Mouse (Mus musculus): ENCODE measurements around the gene Gm4707. TPM values are rescaled to one million over a fixed set of nuclear protein-coding genes. Genes with fewer than 3 reads are reported as not detected.
"Not testable (repeated sequence)": the region's sequence is repeated elsewhere in the genome, so short reads cannot be mapped to it uniquely, and the experiment has no call there.

Gene Gm4707
- polyA plus RNA-seq, 1 experiment from 2014 or later, result 6.1 TPM

DNA sequence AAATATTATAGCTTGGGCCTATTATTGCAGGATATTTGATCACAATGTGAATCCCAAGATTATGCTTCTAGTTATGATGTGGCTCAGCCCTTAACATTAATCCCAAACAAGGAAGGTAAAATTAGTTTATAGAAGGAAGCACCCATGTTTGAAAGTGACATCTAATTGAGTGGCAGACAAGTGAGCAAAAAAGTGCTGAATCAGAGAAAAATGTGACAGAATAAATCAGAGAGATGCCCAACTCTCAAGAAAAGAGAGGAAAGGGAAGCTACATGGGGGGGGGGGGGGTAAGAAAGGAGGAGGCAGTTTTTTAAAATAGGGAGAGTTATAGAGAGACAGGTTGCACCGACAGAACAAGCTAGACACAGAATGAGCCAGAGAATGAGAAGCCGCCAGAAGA lies 11.5 kb upstream of the Gm4707 start:
- Histone ChIP-seq H3K36me3 (ENCODE audit: control insufficient read depth, insufficient read depth, low read length) (no peaks in the 10 kb centered on the region), H3K4me1 (replicated peaks; ENCODE audit: control insufficient read depth, insufficient read depth, low read length) (peaks cover 4% of the 10 kb centered on the region; the same call in 1 of the 2 replicates), H3K9ac (ENCODE audit: low read length) (no peak overlapping the region), H3K27me3 (ENCODE audit: control insufficient read depth, insufficient read depth, low read length) (no peaks in the 10 kb centered on the region), H3K4me2 (ENCODE audit: low read depth, low read length, severe bottlenecking) (no peak overlapping the region), H3K27ac (ENCODE audit: low read depth, low read length) (no peak overlapping the region), H3K9me3 (ENCODE audit: control insufficient read depth, low read length) (no peaks in the 10 kb centered on the region), H3K4me3 (ENCODE audit: low read depth, low read length) (no peak overlapping the region)
- DNase-seq (ENCODE audit: low spot score), result no peak
- no peak for ATAC-seq (replicated peaks; ENCODE audit: low FRiP score)
- WGBS, result 83% methylated on average over 2 of the region's 2 CpGs

DNA sequence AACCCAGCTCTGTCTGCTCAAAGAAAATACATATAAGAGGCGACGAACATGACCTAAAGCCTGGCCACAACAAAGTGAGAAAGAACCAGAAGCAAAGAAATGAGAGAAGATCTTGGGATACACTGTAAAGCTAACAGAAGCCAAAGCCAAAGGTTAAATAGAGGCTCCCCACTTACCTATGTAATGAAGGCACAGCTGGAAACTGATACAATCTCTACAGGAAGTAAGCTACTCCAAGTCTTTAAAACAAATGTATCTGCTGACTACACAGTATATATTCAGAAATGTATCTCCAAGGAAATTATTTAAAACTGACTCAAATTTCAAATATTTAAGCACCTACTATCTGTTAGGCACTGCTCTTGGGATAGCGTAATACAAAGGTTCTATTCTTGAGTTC lies 594 bp upstream of the Gm4707 start:
- ATAC-seq (replicated peaks; ENCODE audit: low FRiP score) (no peak), DNase-seq (ENCODE audit: low spot score) (no peak)

DNA sequence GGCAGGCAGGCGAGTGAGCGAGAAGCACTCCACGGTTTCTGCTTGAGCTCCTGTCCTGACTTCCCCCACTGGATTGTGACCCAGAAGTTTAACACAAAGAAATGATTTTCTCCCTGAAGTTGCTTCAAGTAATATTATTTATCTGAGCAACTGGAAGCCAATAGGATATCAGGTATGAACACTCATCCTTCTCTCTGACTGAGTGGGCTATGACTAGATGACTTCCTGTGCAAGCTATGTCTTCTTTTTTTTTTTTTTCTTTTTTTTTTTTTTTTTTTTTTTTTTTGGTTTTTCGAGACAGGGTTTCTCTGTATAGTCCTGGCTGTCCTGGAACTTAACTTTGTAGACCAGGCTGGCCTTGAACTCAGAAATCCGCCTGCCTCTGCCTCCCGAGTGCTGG lies 2.4 kb downstream of the Gm4707 start:
- not testable (repeated sequence) for ATAC-seq (replicated peaks; ENCODE audit: low FRiP score); DNase-seq (ENCODE audit: low spot score)
- WGBS, result 97% methylated on average over 6 of the region's 6 CpGs

More for the DNA sequence above, 594 bp upstream of the Gm4707 start:
- Histone ChIP-seq H3K9ac (ENCODE audit: low read length) (no peak overlapping the region), H3K4me2 (ENCODE audit: low read depth, low read length, severe bottlenecking) (no peak overlapping the region), H3K27ac (ENCODE audit: low read depth, low read length) (no peak overlapping the region), H3K4me3 (ENCODE audit: low read depth, low read length) (no peak overlapping the region), H3K27me3 (ENCODE audit: control insufficient read depth, insufficient read depth, low read length) (no peaks in the 10 kb centered on the region), H3K4me1 (replicated peaks; ENCODE audit: control insufficient read depth, insufficient read depth, low read length) (no peaks in the 10 kb centered on the region), H3K9me3 (ENCODE audit: control insufficient read depth, low read length) (no peaks in the 10 kb centered on the region), H3K36me3 (ENCODE audit: control insufficient read depth, insufficient read depth, low read length) (peaks cover 2% of the 10 kb centered on the region; the same call in 1 of the 2 replicates)
- 89% methylated on average over 3 of the region's 3 CpGs for WGBS

DNA sequence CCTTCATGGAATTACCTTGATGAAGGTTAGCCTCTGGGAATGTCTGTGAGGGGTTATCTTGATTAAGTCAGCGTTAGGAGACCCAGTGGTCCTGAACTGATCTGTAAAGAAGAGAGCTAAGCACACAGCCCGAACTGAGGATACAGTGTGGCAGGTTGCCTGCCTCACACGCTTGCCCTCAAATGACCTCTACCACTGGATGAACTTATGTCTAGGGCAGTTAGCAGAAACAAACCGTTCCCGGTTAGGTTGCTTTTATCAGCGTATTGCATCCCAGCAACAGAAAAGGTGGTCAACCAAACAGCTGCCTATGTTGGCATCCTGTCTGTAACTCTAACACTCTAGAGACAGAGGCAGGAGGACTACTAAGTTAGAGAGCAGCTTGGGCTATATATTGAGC lies 14.5 kb downstream of the Gm4707 start:
- Histone ChIP-seq H3K36me3 (ENCODE audit: control insufficient read depth, insufficient read depth, low read length) (peaks cover 9% of the 10 kb centered on the region; the same call in 1 of the 2 replicates), H3K27ac (ENCODE audit: low read depth, low read length) (no peak overlapping the region), H3K4me1 (replicated peaks; ENCODE audit: control insufficient read depth, insufficient read depth, low read length) (no peaks in the 10 kb centered on the region), H3K9me3 (ENCODE audit: control insufficient read depth, low read length) (no peaks in the 10 kb centered on the region), H3K4me3 (ENCODE audit: low read depth, low read length) (no peak overlapping the region), H3K9ac (ENCODE audit: low read length) (no peak overlapping the region), H3K4me2 (ENCODE audit: low read depth, low read length, severe bottlenecking) (no peak overlapping the region), H3K27me3 (ENCODE audit: control insufficient read depth, insufficient read depth, low read length) (no peaks in the 10 kb centered on the region)
- DNase-seq (ENCODE audit: low spot score) (no peak), ATAC-seq (replicated peaks; ENCODE audit: low FRiP score) (no peak)
- 96% methylated on average over 6 of the region's 6 CpGs for WGBS

More for the DNA sequence above, 2.4 kb downstream of the Gm4707 start:
- H3K9ac ChIP-seq (ENCODE audit: low read length); H3K27ac ChIP-seq (ENCODE audit: low read depth, low read length); H3K27me3 ChIP-seq (ENCODE audit: control insufficient read depth, insufficient read depth, low read length); H3K4me3 ChIP-seq (ENCODE audit: low read depth, low read length); H3K4me1 ChIP-seq (replicated peaks; ENCODE audit: control insufficient read depth, insufficient read depth, low read length); H3K9me3 ChIP-seq (ENCODE audit: control insufficient read depth, low read length); H3K36me3 ChIP-seq (ENCODE audit: control insufficient read depth, insufficient read depth, low read length); H3K4me2 ChIP-seq (ENCODE audit: low read depth, low read length, severe bottlenecking): not testable (repeated sequence)

DNA sequence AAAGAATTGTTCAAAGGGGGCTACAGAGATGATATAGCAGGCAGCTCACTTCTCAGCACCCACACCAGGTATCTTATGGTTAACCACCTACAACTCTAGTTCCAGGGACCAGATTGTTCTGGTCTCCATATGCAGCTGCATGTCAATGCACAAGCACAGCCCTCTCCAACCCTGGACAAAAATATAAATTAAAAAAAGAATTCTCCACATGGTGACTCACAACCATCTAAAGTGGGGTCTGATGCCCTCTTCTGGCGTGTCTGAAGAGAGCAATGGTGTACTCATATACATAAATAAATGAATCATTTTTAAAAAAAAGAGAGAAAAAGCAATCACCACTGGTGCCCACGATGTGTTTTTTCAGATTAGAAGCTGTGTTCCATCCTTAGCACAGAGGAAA lies 15.0 kb downstream of the Gm4707 start:
- WGBS, result 86% methylated on average over 2 of the region's 2 CpGs
- H3K27me3 ChIP-seq (ENCODE audit: control insufficient read depth, insufficient read depth, low read length), result no peaks in the 10 kb centered on the region
- no peak overlapping the region for H3K4me3 ChIP-seq (ENCODE audit: low read depth, low read length)
- no peak for DNase-seq (ENCODE audit: low spot score)
- ATAC-seq (replicated peaks; ENCODE audit: low FRiP score), result no peak
- H3K4me1 ChIP-seq (replicated peaks; ENCODE audit: control insufficient read depth, insufficient read depth, low read length), result no peaks in the 10 kb centered on the region
- H3K4me2 ChIP-seq (ENCODE audit: low read depth, low read length, severe bottlenecking), result no peak overlapping the region
- peaks cover 9% of the 10 kb centered on the region; the same call in 1 of the 2 replicates for H3K36me3 ChIP-seq (ENCODE audit: control insufficient read depth, insufficient read depth, low read length)
- no peak overlapping the region for H3K27ac ChIP-seq (ENCODE audit: low read depth, low read length)
- no peak overlapping the region for H3K9ac ChIP-seq (ENCODE audit: low read length)
- H3K9me3 ChIP-seq (ENCODE audit: control insufficient read depth, low read length), result no peaks in the 10 kb centered on the region

DNA sequence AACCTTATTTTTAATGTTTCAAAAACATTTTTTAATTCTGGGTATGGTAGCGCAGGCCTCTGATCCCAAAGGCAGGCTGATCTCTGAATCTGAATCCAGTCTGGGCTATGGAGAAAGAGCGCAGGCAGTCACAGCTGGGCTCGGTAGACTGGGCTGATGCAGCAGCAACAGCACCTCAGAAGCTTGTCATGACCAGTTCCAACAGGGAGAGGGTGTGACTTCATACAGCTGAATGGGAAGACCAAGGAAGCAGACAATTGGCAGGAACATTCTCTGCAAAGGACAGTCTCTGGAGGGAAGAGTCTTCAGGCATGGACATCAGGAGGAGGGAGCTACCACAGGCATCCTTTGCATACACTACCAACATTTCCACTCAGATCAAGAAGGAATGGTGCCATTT lies 15.6 kb downstream of the Gm4707 start:
- H3K27ac ChIP-seq (ENCODE audit: low read depth, low read length), result no peak overlapping the region
- H3K27me3 ChIP-seq (ENCODE audit: control insufficient read depth, insufficient read depth, low read length), result no peaks in the 10 kb centered on the region
- no peaks in the 10 kb centered on the region for H3K9me3 ChIP-seq (ENCODE audit: control insufficient read depth, low read length)
- no peak overlapping the region for H3K4me2 ChIP-seq (ENCODE audit: low read depth, low read length, severe bottlenecking)
- no peak for DNase-seq (ENCODE audit: low spot score)
- H3K4me1 ChIP-seq (replicated peaks; ENCODE audit: control insufficient read depth, insufficient read depth, low read length), result no peaks in the 10 kb centered on the region
- WGBS, result 98% methylated on average over 3 of the region's 3 CpGs
- no peak overlapping the region for H3K4me3 ChIP-seq (ENCODE audit: low read depth, low read length)
- peaks cover 9% of the 10 kb centered on the region; the same call in 1 of the 2 replicates for H3K36me3 ChIP-seq (ENCODE audit: control insufficient read depth, insufficient read depth, low read length)
- no peak for ATAC-seq (replicated peaks; ENCODE audit: low FRiP score)
- no peak overlapping the region for H3K9ac ChIP-seq (ENCODE audit: low read length)

DNA sequence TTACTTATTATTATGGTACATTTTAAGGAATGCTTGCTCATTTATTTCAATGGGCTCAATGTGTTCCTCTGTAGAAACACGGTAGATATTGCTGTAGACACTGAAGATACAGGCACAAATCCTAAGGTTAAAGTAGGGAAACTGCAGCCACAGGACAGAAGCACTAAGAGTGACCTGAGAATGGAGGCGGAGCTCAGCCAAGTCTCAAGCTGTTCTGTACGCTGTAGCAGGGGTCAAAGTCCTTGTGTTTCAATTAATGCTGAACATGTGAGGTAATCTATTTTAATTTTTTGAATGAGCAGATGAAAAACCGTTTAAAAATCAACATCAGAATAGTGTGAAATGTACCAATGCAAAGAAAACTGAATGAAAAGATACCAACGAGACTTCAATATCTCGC lies 16.4 kb downstream of the Gm4707 start:
- Histone ChIP-seq H3K27ac (ENCODE audit: low read depth, low read length) (no peak overlapping the region), H3K4me1 (replicated peaks; ENCODE audit: control insufficient read depth, insufficient read depth, low read length) (no peaks in the 10 kb centered on the region), H3K9ac (ENCODE audit: low read length) (no peak overlapping the region), H3K4me2 (ENCODE audit: low read depth, low read length, severe bottlenecking) (no peak overlapping the region), H3K36me3 (ENCODE audit: control insufficient read depth, insufficient read depth, low read length) (peaks cover 9% of the 10 kb centered on the region; the same call in 1 of the 2 replicates), H3K9me3 (ENCODE audit: control insufficient read depth, low read length) (no peaks in the 10 kb centered on the region), H3K27me3 (ENCODE audit: control insufficient read depth, insufficient read depth, low read length) (no peaks in the 10 kb centered on the region), H3K4me3 (ENCODE audit: low read depth, low read length) (no peak overlapping the region)
- WGBS, result 90% methylated on average over 6 of the region's 6 CpGs
- DNase-seq (ENCODE audit: low spot score), result no peak
- ATAC-seq (replicated peaks; ENCODE audit: low FRiP score), result no peak

DNA sequence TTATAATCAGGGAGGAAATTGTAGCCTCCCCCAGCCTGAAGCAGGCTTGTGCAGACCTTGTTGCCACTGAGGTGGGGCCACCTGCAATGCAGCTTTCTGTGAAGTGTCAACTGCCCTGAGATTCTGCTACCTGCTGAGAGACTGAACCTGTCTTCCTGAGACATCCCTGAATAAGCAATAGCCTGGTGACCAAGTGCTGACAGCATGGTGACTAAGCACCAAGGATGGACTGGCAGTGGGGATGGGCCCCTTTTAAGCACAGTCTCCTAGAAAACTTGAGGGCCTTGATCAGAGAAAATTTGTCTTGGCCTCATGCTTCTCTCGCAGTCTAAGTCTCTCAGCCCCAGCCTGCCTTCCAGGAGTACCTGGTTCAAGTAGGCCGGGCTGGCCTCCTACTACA lies 37.2 kb downstream of the Gm4707 start:
- H3K9me3 ChIP-seq (ENCODE audit: control insufficient read depth, low read length); H3K4me3 ChIP-seq (ENCODE audit: low read depth, low read length); DNase-seq (ENCODE audit: low spot score); H3K27ac ChIP-seq (ENCODE audit: low read depth, low read length); ATAC-seq (replicated peaks; ENCODE audit: low FRiP score); H3K4me1 ChIP-seq (replicated peaks; ENCODE audit: control insufficient read depth, insufficient read depth, low read length); H3K27me3 ChIP-seq (ENCODE audit: control insufficient read depth, insufficient read depth, low read length); H3K9ac ChIP-seq (ENCODE audit: low read length); H3K4me2 ChIP-seq (ENCODE audit: low read depth, low read length, severe bottlenecking): not testable (repeated sequence)
- WGBS, result 96% methylated on average over 2 of the region's 2 CpGs
- H3K36me3 ChIP-seq (ENCODE audit: control insufficient read depth, insufficient read depth, low read length), result peaks cover 19% of the 10 kb centered on the region

DNA sequence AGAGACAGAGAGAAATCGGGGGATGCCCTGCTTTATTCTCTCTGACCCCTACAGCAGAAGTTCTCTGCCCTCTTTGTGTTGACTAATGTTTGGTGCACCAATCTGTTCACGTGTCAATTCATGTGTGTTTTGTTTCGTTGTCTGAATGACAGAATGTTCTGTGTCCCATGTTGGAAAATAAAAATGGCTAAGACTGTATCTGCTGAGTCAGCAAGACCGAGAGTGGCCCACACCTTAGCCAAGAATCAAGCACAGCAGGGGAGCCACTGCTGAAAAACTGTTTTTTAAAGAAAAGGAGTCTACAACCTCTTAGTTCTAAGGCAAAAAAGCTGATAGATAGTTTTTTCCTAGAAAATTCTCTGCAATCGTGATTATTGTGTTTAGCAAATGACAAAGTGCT lies 40.3 kb downstream of the Gm4707 start:
- H3K27me3 ChIP-seq (ENCODE audit: control insufficient read depth, insufficient read depth, low read length); H3K9me3 ChIP-seq (ENCODE audit: control insufficient read depth, low read length); H3K4me1 ChIP-seq (replicated peaks; ENCODE audit: control insufficient read depth, insufficient read depth, low read length); ATAC-seq (replicated peaks; ENCODE audit: low FRiP score); H3K4me2 ChIP-seq (ENCODE audit: low read depth, low read length, severe bottlenecking); H3K9ac ChIP-seq (ENCODE audit: low read length); DNase-seq (ENCODE audit: low spot score); H3K4me3 ChIP-seq (ENCODE audit: low read depth, low read length); H3K27ac ChIP-seq (ENCODE audit: low read depth, low read length): not testable (repeated sequence)
- H3K36me3 ChIP-seq (ENCODE audit: control insufficient read depth, insufficient read depth, low read length), result peaks cover 17% of the 10 kb centered on the region
- 88% methylated on average over 5 of the region's 5 CpGs for WGBS

All from forebrain, embryonic 11.5 days (tissue).